Mouse (Mus musculus) WW6 (cell line): ENCODE measurements around the gene Agrp.
A peak's percentile ranks its signal among the peaks of the same experiment; 100 is the strongest.
"Not testable (repeated sequence)": the region's sequence is repeated elsewhere in the genome, so short reads cannot be mapped to it uniquely, and the experiment has no call there.

Experiments used
- DNase-seq: peaks from one replicate; pipeline ENCODE4 v3.0.0-alpha.2; 2013; ENCODE audit warnings: low read depth, low spot score

The Agrp gene

GRCm38 (mm10) chr8:105598777-105599176 lies 38.4 kb downstream of the Agrp start:
- no peak for DNase-seq

DNA sequence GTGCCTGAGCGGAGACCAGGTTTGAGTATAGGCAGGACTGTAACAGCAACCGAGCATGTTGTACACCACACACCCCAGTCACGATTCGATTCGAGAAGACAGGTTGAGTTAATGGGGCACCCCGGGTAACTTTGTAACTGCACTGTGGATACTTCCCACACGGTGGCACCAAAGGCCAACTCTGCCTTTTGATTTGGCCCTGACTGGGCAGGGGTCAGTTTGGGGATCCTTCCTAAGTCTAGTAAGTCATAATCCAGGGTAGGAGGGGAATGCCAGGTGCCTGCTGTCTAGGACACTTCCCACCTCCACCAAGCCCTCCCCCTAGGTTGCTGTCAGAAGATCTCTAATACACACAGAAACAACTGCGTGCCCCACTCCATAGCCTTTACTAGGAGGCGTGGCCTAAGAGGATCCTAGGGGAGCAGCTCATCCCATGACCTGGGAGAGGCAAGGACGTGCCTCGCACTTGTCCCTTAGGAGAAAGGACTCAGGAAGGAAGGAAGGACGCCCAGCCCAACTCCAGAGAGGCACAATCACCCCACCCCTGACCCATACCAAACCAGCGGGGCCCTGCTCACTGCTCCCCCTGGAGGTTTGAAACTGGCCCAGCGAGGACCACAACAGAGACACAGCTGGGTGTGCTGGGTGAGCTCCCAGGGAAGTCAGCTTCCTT lies 40.7 kb downstream of the Agrp start:
- peak; percentile 68 for DNase-seq

DNA sequence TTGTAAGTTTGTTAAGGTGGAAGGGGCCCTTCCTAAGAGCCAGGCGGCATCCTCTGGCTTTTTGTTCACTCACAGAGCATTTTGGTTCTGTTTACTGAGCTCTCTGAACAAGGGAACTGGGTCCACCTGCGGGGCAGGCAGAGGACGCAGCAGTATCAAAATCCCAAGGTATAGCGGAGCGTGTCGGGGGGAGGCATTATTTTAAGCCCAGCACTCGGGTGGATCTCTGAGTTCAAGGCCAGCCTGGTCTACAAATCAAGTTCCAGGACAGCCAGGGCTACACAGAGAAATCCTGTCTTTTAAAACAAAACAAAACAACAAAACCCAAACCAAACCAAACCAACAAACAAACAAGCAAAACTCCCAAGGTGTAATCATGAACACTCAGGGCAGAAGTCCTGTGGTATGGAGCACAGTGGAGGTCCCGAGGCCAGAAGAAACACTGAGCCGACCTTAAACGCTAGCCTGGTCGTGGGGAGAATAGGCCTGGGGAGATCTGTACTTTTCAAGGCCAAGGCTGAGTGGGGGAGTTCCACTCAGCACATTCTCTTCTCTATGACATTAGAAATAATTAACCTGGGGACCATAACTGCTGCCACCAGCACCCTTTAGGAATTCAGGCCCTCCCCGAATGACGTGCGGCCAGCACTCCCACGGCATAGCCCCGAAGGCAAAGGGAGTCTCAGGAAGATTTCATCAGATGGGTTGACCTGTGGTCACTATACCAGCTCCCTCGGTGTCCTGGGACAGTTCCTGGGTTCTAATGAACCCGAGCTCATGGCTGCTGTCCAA lies 42.5 kb downstream of the Agrp start:
- no peak for DNase-seq

DNA sequence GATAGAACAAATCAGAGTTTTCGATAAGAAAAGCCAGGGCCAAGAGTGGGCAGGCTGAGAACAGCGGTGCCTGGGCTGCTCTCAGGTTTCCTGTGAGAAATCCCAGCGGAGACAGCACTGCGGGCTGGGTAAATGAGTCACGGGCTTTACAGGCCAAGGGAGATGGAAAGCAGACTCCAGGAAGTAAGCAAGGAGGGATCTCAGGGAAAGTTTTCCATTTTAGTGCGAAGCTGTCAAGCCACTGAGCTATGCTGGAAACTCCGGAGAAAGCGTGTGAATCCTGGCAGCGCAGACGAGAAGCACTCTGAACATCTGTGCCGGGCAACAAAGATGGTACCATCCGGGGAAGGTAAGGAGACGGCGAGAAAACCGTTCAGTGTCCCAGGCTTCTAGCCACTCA lies 43.3 kb downstream of the Agrp start:
- DNase-seq, result no peak

- DNase-seq, result no peak
These were observed 44.8 kb downstream of the Agrp start for GRCm38 (mm10) chr8:105592431-105592830.

GRCm38 (mm10) chr8:105579719-105580118 lies 57.5 kb downstream of the Agrp start:
- no peak for DNase-seq

- DNase-seq, result no peak
These were observed 61.7 kb downstream of the Agrp start for GRCm38 (mm10) chr8:105575538-105575937.

GRCm38 (mm10) chr8:105574741-105575140 lies 62.5 kb downstream of the Agrp start:
- no peak for DNase-seq

DNA sequence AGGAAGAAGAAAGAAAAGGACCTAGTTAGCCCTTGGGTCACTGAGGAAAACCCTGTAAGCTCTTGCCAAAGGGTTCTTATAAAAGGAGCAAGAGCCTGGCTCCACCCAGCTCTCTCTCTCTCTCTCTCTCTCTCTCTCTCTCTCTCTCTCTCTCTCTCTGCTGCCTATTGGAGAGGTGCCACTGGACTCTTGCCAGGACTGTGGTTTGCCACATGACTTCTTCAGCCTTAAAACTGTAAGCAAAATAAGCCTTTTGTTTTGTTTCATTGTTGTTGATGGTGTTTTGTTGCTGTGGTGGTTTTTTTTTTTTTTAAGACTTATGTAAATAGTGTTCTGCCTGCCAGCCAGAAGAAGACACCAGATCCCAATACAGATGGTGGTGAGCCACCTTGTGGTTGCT lies 63.8 kb downstream of the Agrp start:
- no peak for DNase-seq

DNA sequence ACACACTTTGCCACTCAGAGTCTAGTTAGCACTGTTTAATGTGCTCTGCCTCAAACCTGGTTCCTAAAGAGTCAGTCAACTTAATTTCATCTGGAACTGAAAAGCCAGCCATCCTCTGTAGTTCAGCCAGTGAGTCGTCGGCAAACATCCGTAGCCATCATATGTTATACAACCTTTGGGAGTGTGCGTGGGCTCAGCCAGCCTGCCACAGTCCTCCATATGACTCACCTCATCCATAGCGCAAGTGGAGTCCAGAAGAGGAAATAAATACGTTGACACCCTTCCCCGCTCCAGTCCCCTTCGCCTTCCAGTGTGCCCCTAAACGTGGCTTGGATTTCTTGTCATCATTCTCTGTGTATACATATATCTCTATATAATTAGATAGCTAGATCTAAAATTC lies 65.4 kb downstream of the Agrp start:
- DNase-seq, result no peak

- DNase-seq, result no peak
These were observed 70.2 kb downstream of the Agrp start for GRCm38 (mm10) chr8:105566703-105567595.

GRCm38 (mm10) chr8:105565952-105566702 lies 71.1 kb downstream of the Agrp start, which contains the start of gene Atp6v0d1:
Gene Atp6v0d1, minus strand, starts transcription at chr8:105566047.
- DNase-seq, result peak; percentile 100

DNA sequence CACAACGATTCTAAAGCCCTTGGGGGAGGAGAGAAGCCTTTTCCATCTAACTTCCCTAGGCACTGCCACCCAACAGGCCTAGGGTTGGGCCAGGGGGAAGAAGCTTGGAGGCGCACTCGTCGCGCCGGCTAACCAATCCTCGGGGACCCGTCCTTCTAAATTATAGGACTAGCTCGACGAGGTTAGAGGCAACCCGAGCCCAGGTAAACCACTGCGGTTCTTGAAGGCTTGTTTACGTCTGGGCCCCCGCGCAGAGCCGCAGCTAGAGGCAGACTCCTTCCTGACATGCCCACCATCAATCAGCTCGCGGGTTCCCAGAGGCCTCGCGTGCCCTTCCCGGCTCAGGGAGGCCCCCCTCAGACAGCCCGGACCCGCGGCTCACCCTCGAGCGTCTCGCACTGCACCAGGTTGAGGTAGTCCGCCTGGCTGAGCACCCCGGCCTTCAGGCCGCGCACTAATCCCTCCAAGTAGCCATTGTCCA lies 71.8 kb downstream of the Agrp start:
- DNase-seq, result no peak

GRCm38 (mm10) chr8:105564573-105565229 lies 72.5 kb downstream of the Agrp start:
- not testable (repeated sequence) for DNase-seq

DNA sequence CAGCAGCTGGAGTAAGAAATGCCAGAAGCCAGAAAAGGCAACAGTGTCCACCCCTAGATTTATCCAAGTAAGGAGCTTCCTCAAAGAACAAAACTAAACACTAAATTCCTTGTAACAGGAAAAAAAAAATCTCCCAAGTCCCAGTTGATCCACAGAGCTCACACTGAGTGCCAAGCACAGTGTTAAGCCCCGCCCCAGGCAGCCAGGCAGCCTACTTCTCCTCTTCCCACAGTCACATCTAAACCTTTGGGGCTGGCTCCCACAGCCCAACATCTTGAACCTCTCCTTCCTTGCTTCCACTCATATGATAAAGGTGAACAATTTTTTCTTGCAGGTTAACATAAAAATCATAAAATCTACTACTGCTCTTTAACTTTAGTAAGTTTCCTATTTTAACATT lies 73.3 kb downstream of the Agrp start:
- no peak for DNase-seq

DNA sequence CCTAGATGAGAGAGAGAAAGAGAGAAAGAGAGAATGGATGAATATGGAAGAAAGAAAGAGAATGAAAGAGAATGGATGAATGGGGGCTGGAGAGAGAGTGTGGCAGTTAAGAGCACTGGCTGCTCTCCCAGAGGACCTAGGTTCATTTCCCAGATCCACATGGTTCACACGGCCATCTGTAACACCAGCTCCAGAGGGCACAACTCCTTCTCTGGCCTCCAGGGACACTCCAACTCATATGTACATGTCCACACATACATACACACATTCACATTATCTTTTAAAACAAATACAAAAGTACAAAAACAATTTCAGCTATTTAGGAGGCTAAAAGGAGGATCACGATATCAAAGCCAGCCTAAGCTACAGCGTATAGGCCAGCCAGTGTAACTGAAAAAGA lies 74.3 kb downstream of the Agrp start:
- DNase-seq, result no peak

DNA sequence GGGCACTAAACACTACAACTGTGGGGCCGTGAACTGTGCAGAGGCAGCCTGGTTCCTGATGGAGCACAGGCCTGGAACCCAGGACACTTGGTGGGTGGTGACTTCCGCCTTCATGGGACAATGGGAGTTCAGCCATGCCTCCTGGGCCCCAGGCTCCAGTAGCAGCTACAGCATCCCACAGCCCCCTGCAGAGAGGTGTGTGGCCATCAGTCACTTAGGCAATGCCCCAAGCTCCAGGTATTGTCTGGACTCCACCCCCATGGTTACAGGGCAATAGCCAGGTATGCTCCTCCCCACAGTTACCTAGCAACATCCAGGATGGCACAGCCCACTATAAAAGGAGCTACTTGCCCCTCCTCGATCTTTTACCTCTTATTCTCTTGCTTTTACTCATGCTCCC lies 82.0 kb downstream of the Agrp start:
- DNase-seq, result peak; percentile 48

DNA sequence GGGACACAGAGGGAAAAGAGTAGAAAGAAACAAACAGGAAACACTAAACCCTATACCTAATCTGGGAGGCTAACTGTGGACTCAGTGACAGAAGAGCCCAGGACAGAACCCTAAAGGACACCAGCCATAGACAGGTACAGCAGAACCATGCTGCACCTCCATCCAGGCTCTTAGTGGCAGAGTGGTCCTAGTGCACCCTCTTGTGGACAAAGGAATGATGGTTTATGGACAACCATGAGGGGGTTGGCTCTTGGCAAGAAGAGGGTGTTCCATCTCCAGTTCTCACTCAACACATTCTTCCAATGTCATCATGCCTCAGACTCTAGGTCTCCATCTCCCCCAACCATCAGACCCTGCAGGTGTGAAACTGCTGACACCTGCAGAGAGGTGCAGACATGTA lies 83.1 kb downstream of the Agrp start:
- peak; percentile 29 for DNase-seq

DNA sequence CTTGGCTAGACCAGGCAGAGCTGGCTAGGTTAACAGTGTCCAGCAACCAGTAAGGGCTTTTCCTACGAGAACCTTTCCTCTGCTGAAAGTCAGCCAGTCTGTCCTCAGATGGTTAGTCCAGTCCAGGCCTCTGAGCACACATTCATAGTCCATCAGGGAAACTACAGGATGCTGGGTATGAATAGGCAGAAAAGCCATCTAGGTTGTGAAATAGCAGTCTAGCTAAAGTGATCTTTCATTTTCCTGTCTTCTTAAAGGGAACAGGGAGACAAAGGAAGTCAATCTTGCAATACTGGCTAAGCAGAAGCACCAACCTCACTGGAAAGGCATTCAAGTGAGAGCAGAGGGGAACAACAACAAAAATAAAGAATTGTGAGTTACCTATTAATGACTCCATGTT lies 84.4 kb downstream of the Agrp start:
- no peak for DNase-seq

GRCm38 (mm10) chr8:105552032-105552431 lies 85.2 kb downstream of the Agrp start:
- DNase-seq, result no peak

- DNase-seq, result no peak
These were observed 87.1 kb downstream of the Agrp start for GRCm38 (mm10) chr8:105550083-105550482.
